Mouse (Mus musculus) hindbrain, embryonic 10.5 days (tissue): ENCODE results near the gene Cdkn3. TPM values are rescaled to one million over a fixed set of nuclear protein-coding genes. Genes with fewer than 3 reads are reported as not detected.

Experiments
- DNase-seq: peaks from one replicate; pipeline ENCODE4 v3.0.0-alpha.2; 2017; ENCODE audit warnings: low spot score
- H3K27ac ChIP-seq: fragments of 300-500 bp; sonication (generic); 2 replicates; pipeline ENCODE4 v1.5.1; 2016; ENCODE audit warnings: mild to moderate bottlenecking, moderate library complexity
- H3K27me3 ChIP-seq: fragments of 300-500 bp; sonication (generic); 2 replicates; pipeline ENCODE4 v1.6.1; 2016; ENCODE audit warnings: mild to moderate bottlenecking; ENCODE audit not compliant: poor library complexity, insufficient read depth, severe bottlenecking
- H3K36me3 ChIP-seq: fragments of 300-500 bp; sonication (generic); 2 replicates; pipeline ENCODE4 v1.6.1; 2016; ENCODE audit warnings: mild to moderate bottlenecking, moderate library complexity
- H3K4me1 ChIP-seq: fragments of 300-500 bp; sonication (generic); replicated peaks from 2 replicates; pipeline ENCODE4 v1.6.1; 2016; ENCODE audit warnings: mild to moderate bottlenecking
- H3K4me3 ChIP-seq: fragments of 300-500 bp; sonication (generic); 2 replicates; pipeline ENCODE4 v1.5.1; 2016; ENCODE audit warnings: mild to moderate bottlenecking, moderate library complexity
- H3K9me3 ChIP-seq: fragments of 300-500 bp; sonication (generic); 2 replicates; pipeline ENCODE4 v1.6.1; 2016; ENCODE audit warnings: mild to moderate bottlenecking, moderate library complexity
- WGBS: fragments of 180-500 bp; shearing (Covaris S2); methylation state at CpG from one replicate; pipeline ENCODE4 v1.1.7; 2016; 5-methylcytosine and 5-hydroxymethylcytosine counted together
- polyA plus RNA-seq: library from polyadenylated mRNA; unstranded; fragments of >200 nt; fragmentation: Nextera tagmentation; extraction: Ambion mirVana; gene quantifications from 2 replicates; pipeline ENCODE4 v1.2.1, GENCODE M21; 2016

The Cdkn3 gene
- polyA plus RNA-seq, 1 experiment from 2014 or later, result 46.6 TPM

DNA sequence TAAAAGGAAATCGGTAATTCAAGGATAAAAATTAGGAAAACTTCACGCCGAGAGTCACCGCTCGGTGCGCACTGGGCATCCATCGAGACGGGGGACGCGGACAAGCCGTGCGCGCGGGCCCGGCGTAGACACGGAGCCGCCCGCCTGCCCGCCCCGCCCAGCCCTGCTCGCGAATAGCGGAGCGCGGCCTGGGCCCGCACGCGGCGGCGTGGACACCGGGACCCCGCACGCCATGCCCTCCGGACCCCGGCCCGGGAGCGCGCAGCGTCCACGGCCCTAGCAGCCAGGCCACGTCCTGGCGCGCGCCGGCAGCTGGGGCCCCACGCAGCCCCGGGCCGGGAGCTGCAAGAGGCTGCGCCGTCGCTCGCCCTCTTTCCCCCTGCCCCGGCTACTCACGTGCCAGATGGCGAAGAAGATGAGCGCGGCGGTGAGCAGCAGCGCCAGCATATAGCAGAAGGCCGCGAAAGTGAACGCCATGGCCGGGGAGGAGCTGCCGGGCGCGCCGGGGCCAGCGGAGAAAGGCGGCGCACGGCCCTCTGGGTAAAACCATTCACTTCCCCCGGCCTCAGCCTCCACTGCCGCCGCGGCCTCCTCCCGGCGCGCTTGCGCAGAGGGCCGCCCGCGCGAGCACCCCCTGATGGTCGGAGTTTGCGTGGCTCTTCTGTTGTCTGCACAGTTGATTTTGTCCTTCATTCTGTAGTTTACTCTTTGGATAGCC lies 27.6 kb downstream of the Cdkn3 start, which contains the start of gene Cnih1:
Cnih1 (minus strand) TSS at position 625 of the 718 bp plus-strand sequence.
- Histone ChIP-seq H3K36me3 (peaks cover 25% of the 10 kb centered on the region), H3K27me3 (no peaks in the 10 kb centered on the region), H3K27ac (peak within 1 kb of the TSS; percentile 99), H3K4me1 (peaks cover 19% of the 10 kb centered on the region), H3K9me3 (no peaks in the 10 kb centered on the region), H3K4me3 (peak within 1 kb of the TSS; percentile 91)
- DNase-seq, result peak; percentile 92
- WGBS, result under 1% methylated on average over 86 of the region's 86 CpGs

- Histone ChIP-seq H3K4me3 (peak overlapping the region; percentile 91), H3K27me3 (no peaks in the 10 kb centered on the region), H3K9me3 (0 out of 2 replicates have a peak, but pooled peaks cover 1% of the 10 kb centered on the region), H3K4me1 (peaks cover 19% of the 10 kb centered on the region), H3K36me3 (peaks cover 20% of the 10 kb centered on the region), H3K27ac (peak overlapping the region; percentile 99)
- DNase-seq, result no peak
- 28% methylated on average over 8 of the region's 8 CpGs for WGBS
Observed at GRCm38 (mm10) chr14:46788505-46788901, 28.2 kb downstream of the Cdkn3 start.

DNA sequence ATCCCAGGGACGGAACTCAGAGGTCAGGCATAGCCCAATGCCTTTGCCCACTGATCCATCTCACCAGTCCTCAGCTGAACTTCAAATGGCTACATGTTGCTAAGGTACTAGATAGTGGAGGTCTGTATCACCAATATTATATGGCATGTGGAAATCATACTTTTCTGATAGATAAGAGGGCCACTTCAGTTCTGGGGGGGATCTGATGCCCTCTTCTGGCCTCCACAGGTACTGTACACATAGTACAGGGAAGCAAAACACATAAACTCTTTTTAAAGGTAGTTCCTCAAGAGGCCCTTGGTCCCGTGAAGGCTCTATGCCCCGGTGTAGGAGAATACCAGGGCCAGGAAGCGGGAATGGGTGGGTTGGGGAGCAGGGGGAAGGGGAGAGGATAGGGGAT lies 30.0 kb downstream of the Cdkn3 start:
- no peak overlapping the region for H3K27ac ChIP-seq
- WGBS, result 73% methylated on average over 4 of the region's 4 CpGs
- no peaks in the 10 kb centered on the region for H3K27me3 ChIP-seq
- 0 out of 2 replicates have a peak, but pooled peaks cover 3% of the 10 kb centered on the region for H3K9me3 ChIP-seq
- peaks cover 19% of the 10 kb centered on the region for H3K4me1 ChIP-seq
- no peak overlapping the region for H3K4me3 ChIP-seq
- DNase-seq, result no peak
- peaks cover 2% of the 10 kb centered on the region for H3K36me3 ChIP-seq

- 91% methylated on average over 6 of the region's 6 CpGs for WGBS
- H3K9me3 ChIP-seq, result 0 out of 2 replicates have a peak, but pooled peaks cover 3% of the 10 kb centered on the region
- H3K4me1 ChIP-seq, result peaks cover 19% of the 10 kb centered on the region
- H3K4me3 ChIP-seq, result no peak overlapping the region
- H3K27me3 ChIP-seq, result no peaks in the 10 kb centered on the region
- DNase-seq, result no peak
- no peaks in the 10 kb centered on the region for H3K36me3 ChIP-seq
- H3K27ac ChIP-seq, result no peak overlapping the region
Observed at GRCm38 (mm10) chr14:46790723-46791122, 30.4 kb downstream of the Cdkn3 start.

DNA sequence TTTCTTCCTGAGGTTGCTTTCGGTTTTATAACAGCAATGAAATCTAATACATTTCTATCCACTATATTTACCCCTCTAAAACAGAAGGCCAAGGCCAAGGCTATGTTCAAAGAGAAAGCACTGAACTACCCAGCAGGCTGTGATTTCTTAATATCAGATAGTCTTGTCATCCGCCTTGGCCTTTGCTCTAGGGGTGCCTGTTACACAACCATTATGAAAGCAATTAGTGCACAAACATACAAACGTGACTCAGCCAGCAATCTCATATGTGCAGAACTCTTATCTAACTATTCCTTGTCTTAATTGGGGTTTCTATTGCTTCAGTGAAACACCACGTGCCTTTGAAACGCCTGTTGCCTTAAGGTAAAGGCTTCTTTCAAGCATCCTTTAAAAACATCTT lies 33.8 kb downstream of the Cdkn3 start:
- Histone ChIP-seq H3K4me1 (no peaks in the 10 kb centered on the region), H3K27ac (no peak overlapping the region), H3K36me3 (peaks cover 2% of the 10 kb centered on the region; the same call in 1 of the 2 replicates), H3K9me3 (0 out of 2 replicates have a peak, but pooled peaks cover 3% of the 10 kb centered on the region), H3K4me3 (no peak overlapping the region), H3K27me3 (no peaks in the 10 kb centered on the region)
- WGBS, result 92% methylated on average over 5 of the region's 5 CpGs
- no peak for DNase-seq

DNA sequence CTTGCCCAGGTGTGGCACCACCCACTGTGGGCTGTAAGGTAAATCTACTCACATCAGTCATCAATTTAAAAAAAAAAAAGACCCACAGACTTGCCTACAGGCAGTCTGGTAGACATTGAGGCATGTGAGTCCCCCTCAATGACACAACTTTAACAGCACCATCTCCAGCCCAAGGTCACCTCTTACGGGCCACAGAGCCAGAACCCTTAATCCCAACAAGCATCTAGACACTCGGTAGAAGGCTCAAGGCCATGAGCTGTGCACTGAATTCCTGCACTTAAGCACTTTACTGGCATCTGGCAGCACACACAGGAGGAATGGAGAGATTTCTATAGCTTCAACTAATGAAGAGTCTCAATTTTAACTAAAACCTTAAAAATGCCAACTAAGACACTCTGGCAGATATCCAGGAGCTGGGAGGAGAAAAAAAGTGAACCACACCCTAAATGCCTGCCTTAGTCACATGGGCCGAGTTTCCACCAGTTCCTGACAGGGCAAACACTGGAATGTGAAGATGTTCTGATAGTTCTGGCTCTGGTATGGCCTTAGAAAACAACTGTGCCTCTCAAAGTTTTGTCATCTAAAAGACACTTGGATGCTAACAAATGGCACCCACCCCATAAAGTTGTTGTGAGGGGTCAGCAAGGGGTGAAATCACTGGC lies 40.5 kb downstream of the Cdkn3 start:
- Histone ChIP-seq H3K4me3 (no peak overlapping the region), H3K36me3 (peaks cover 16% of the 10 kb centered on the region; the same call in 1 of the 2 replicates), H3K27me3 (no peaks in the 10 kb centered on the region), H3K4me1 (no peaks in the 10 kb centered on the region), H3K9me3 (no peaks in the 10 kb centered on the region), H3K27ac (no peak overlapping the region)
- no peak for DNase-seq
- WGBS, result 87% methylated on average over 3 of the region's 3 CpGs

DNA sequence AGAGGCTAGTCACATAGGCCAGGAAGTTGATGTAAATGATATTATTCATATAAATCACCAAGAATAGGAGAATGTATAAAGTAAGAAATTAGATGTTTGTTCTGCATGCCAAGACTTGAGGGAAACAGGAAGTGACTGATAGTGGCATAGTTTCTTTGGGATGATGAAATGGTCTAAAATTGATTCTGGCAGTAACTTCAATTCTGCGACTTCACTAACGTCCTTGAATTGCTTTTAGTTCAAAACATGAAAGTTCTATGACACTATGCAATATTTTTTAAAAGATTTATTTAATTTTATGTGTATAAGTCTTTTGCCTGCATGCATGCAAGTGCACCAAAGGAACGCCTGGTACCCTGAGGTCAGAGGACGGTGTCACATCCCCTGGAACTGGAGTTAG lies 42.9 kb downstream of the Cdkn3 start:
- Histone ChIP-seq H3K4me1 (no peaks in the 10 kb centered on the region), H3K9me3 (no peaks in the 10 kb centered on the region), H3K27me3 (no peaks in the 10 kb centered on the region), H3K4me3 (no peak overlapping the region), H3K27ac (no peak overlapping the region), H3K36me3 (peaks cover 22% of the 10 kb centered on the region; the same call in 1 of the 2 replicates)
- no peak for DNase-seq
- WGBS, result 95% methylated on average over 4 of the region's 4 CpGs

- no peaks in the 10 kb centered on the region for H3K27me3 ChIP-seq
- no peak overlapping the region for H3K4me3 ChIP-seq
- H3K4me1 ChIP-seq, result no peaks in the 10 kb centered on the region
- WGBS, result 93% methylated on average over 1 of the region's 1 CpGs
- H3K36me3 ChIP-seq, result peaks cover 22% of the 10 kb centered on the region; the same call in 1 of the 2 replicates
- DNase-seq, result no peak
- H3K27ac ChIP-seq, result no peak overlapping the region
- no peaks in the 10 kb centered on the region for H3K9me3 ChIP-seq
Observed at GRCm38 (mm10) chr14:46803791-46804190, 43.5 kb downstream of the Cdkn3 start.

GRCm38 (mm10) chr14:46806186-46806585 lies 45.8 kb downstream of the Cdkn3 start:
- Histone ChIP-seq H3K4me1 (no peaks in the 10 kb centered on the region), H3K27ac (no peak overlapping the region), H3K27me3 (no peaks in the 10 kb centered on the region), H3K36me3 (peaks cover 31% of the 10 kb centered on the region), H3K4me3 (no peak overlapping the region), H3K9me3 (no peaks in the 10 kb centered on the region)
- no peak for DNase-seq
- 84% methylated on average over 5 of the region's 5 CpGs for WGBS

GRCm38 (mm10) chr14:46807927-46808326 lies 47.6 kb downstream of the Cdkn3 start:
- Histone ChIP-seq H3K4me1 (no peaks in the 10 kb centered on the region), H3K36me3 (peaks cover 49% of the 10 kb centered on the region), H3K9me3 (no peaks in the 10 kb centered on the region), H3K4me3 (no peak overlapping the region), H3K27ac (no peak overlapping the region), H3K27me3 (no peaks in the 10 kb centered on the region)
- DNase-seq, result no peak
- 90% methylated on average over 3 of the region's 3 CpGs for WGBS

GRCm38 (mm10) chr14:46815640-46816039 lies 55.3 kb downstream of the Cdkn3 start:
- Histone ChIP-seq H3K36me3 (peaks cover 62% of the 10 kb centered on the region), H3K27ac (no peak overlapping the region), H3K9me3 (no peaks in the 10 kb centered on the region), H3K4me3 (no peak overlapping the region), H3K4me1 (peaks cover 4% of the 10 kb centered on the region), H3K27me3 (no peaks in the 10 kb centered on the region)
- DNase-seq, result no peak
- WGBS, result 82% methylated on average over 6 of the region's 6 CpGs

DNA sequence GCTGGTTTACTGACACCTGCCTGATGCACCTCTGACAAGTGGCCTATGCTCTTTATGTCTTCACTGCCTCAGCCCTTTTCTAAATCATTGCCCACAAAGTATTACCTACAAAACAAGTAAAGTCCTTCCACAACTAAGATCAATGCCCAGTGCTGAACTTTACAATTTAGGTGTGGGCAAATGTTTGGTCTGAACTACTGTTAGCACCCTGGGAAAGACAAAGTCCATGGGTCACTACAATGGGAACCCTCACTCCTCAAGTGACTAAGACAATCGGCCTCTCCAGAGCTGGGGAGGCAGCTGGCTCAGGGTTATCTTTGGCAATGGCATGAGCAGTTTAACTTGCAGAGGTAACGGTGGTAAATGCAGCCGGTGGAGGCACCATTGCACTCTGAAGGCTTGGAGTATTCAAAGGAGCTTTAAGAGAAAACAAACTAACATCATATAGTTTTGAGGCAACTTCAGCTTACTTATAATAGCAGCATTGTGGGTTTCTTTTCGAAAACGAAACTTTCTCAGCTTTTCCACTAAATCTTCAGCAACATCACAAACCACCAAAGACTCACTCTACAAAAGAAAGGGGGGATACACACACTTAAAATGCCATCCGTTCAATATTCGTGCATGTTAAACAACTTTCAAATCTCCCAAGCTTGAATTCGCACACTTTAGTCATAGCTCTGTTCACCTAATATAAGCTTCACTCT lies 56.7 kb downstream of the Cdkn3 start:
- no peak overlapping the region for H3K4me3 ChIP-seq
- DNase-seq, result no peak
- H3K36me3 ChIP-seq, result peaks cover 48% of the 10 kb centered on the region
- H3K9me3 ChIP-seq, result no peaks in the 10 kb centered on the region
- 94% methylated on average over 8 of the region's 8 CpGs for WGBS
- H3K4me1 ChIP-seq, result peaks cover 12% of the 10 kb centered on the region
- H3K27ac ChIP-seq, result no peak overlapping the region
- H3K27me3 ChIP-seq, result no peaks in the 10 kb centered on the region

- Histone ChIP-seq H3K4me1 (peaks cover 12% of the 10 kb centered on the region), H3K27me3 (peaks cover 11% of the 10 kb centered on the region), H3K9me3 (no peaks in the 10 kb centered on the region), H3K36me3 (peaks cover 31% of the 10 kb centered on the region), H3K27ac (no peak overlapping the region), H3K4me3 (no peak overlapping the region)
- WGBS, result 95% methylated on average over 7 of the region's 7 CpGs
- no peak for DNase-seq
Observed at GRCm38 (mm10) chr14:46818743-46819142, 58.4 kb downstream of the Cdkn3 start.
